Mouse (Mus musculus): ENCODE results near the gene Smpd3. TPM values are rescaled to one million over a fixed set of nuclear protein-coding genes. Genes with fewer than 3 reads are reported as not detected.

Gene Smpd3
- total and polyA plus RNA-seq, 2 experiments from 2014 or later, result 81.5 to 111 TPM

DNA sequence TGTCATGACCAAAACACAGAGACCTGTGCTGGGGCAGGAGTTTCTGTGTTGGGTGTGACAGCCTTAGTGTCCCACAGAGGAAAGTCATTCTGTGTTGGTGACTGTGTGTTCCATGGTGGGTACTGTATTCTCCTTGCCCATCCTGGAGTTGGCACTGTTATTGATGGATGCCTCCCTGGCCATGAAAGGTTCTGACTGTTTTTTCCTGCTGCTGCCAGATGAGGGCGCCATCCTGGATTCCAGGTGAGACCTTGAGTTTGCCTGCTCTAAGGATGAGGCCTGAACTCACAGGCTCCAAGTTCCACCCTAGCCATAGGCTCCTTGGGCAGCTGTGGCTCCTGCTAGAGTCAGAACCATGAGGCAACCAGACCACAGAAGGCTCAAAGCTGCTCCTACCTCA, 79.6 kb downstream of the Smpd3 start:
- Histone ChIP-seq H3K9me3 (ENCODE audit: low read length) (no peaks in the 10 kb centered on the region), H3K4me3 (ENCODE audit: low read depth, low read length) (no peak overlapping the region), H3K27me3 (ENCODE audit: insufficient read depth, low read length) (no peaks in the 10 kb centered on the region), H3K9ac (replicated peaks; ENCODE audit: low read length, poor library complexity, severe bottlenecking) (no peak overlapping the region), H3K27ac (ENCODE audit: low read depth, low read length) (no peak overlapping the region), H3K4me1 (ENCODE audit: insufficient read depth, low read length) (no peaks in the 10 kb centered on the region), H3K36me3 (ENCODE audit: insufficient read depth, low read length) (peaks cover 63% of the 10 kb centered on the region), H3K4me2 (ENCODE audit: low read depth, low read length, poor library complexity, severe bottlenecking) (no peak overlapping the region)
- peak; percentile 60 for TF ChIP-seq CTCF (IDR thresholded peaks at IDR 0.05)
- ATAC-seq (ENCODE audit: low FRiP score) (no peak), DNase-seq (ENCODE audit: low spot score) (no peak)
- 23% methylated on average over 1 of the region's 1 CpGs for WGBS

DNA sequence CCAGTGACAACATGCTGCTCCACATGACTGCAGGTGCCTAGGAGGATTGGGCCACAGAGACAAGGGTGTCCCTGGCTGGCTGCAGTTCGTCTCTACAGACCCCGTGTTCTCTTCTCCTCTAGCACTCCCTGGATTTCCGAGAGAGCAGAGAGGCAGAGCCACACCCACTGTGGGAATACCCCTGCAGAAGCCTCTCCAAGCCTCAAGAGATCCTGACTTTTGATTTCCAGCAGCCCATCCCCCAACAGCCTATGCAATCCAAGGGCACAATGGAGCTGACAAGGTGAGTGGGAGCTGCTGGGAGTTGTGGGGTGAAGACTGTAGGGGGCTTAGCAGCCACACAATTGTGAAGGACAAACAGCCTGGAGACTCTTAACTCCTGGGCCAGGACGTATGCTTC, 87.6 kb downstream of the Smpd3 start:
- Histone ChIP-seq H3K4me1 (ENCODE audit: insufficient read depth, low read length) (no peaks in the 10 kb centered on the region), H3K4me2 (ENCODE audit: low read depth, low read length, poor library complexity, severe bottlenecking) (no peak overlapping the region), H3K27me3 (ENCODE audit: insufficient read depth, low read length) (no peaks in the 10 kb centered on the region), H3K4me3 (ENCODE audit: low read depth, low read length) (no peak overlapping the region), H3K9ac (replicated peaks; ENCODE audit: low read length, poor library complexity, severe bottlenecking) (no peak overlapping the region), H3K9me3 (ENCODE audit: low read length) (no peaks in the 10 kb centered on the region), H3K27ac (ENCODE audit: low read depth, low read length) (peak overlapping the region; percentile 47), H3K36me3 (ENCODE audit: insufficient read depth, low read length) (peaks cover 60% of the 10 kb centered on the region)
- 65% methylated on average over 4 of the region's 4 CpGs for WGBS
- ATAC-seq (ENCODE audit: low FRiP score), result no peak
- TF ChIP-seq CTCF (IDR thresholded peaks at IDR 0.05), result no peak
- no peak for DNase-seq (ENCODE audit: low spot score)

DNA sequence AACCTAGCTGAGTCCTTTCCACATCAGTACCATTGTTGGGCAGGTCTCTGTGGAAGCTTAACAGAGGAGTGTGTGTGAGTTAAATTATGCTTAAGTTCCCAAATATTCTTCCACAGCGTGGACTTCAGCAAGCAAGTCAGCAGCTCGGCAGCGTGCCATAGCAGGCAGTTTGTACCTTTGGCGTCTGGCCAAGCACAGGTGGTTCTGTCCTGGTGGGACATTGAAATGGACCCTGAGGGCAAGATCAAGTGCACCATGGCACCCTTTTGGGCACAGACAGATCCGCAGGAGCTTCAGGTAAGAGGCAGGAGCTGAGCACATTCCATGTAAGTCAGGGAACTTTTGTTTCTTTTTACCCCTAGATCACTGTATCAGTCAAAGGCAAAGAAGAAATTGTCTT, 100.7 kb downstream of the Smpd3 start:
- no peak for TF ChIP-seq CTCF (IDR thresholded peaks at IDR 0.05)
- no peaks in the 10 kb centered on the region for H3K27me3 ChIP-seq (ENCODE audit: insufficient read depth, low read length)
- 93% methylated on average over 5 of the region's 5 CpGs for WGBS
- H3K9ac ChIP-seq (replicated peaks; ENCODE audit: low read length, poor library complexity, severe bottlenecking), result no peak overlapping the region
- no peak overlapping the region for H3K4me2 ChIP-seq (ENCODE audit: low read depth, low read length, poor library complexity, severe bottlenecking)
- no peak overlapping the region for H3K27ac ChIP-seq (ENCODE audit: low read depth, low read length)
- H3K36me3 ChIP-seq (ENCODE audit: insufficient read depth, low read length), result peaks cover 26% of the 10 kb centered on the region
- H3K4me3 ChIP-seq (ENCODE audit: low read depth, low read length), result no peak overlapping the region
- no peaks in the 10 kb centered on the region for H3K4me1 ChIP-seq (ENCODE audit: insufficient read depth, low read length)
- H3K9me3 ChIP-seq (ENCODE audit: low read length), result no peaks in the 10 kb centered on the region
- no peak for ATAC-seq (ENCODE audit: low FRiP score)
- DNase-seq (ENCODE audit: low spot score), result no peak

DNA sequence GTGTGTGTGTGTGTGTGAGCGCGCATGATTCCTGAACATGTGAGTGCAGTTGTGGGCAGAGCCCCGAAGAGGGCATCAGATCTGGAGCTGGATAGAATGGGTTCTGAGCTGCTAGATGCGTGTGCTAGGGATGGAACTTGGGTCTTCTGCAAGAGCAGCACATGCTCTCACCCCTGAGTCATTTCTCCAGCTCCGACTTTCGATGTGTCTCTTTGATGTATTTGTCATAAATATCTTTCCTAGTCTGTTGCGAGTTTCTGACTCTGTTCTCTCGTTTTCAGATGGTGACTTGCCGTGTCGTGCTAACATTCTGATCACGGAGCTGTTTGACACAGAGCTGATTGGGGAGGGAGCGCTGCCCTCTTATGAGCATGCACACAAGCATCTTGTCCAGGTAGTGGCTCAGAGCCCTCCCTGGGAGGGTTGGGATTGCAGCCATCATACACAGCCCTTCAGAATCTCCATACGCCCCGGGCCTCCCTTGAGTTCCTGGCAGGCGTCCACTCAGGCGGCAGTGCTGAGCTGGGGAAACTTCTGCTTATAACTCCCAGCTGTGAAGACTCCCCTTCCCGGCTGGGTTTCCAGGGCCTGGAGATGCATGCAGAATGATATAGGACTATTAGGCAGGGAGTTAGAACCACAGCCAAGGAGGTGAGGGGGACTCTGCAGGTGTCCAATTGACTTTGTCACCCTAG, 103.1 kb downstream of the Smpd3 start:
- Histone ChIP-seq H3K9ac (replicated peaks; ENCODE audit: low read length, poor library complexity, severe bottlenecking) (no peak overlapping the region), H3K27me3 (ENCODE audit: insufficient read depth, low read length) (no peaks in the 10 kb centered on the region), H3K27ac (ENCODE audit: low read depth, low read length) (no peak overlapping the region), H3K9me3 (ENCODE audit: low read length) (no peaks in the 10 kb centered on the region), H3K36me3 (ENCODE audit: insufficient read depth, low read length) (peaks cover 26% of the 10 kb centered on the region), H3K4me1 (ENCODE audit: insufficient read depth, low read length) (no peaks in the 10 kb centered on the region), H3K4me3 (ENCODE audit: low read depth, low read length) (no peak overlapping the region), H3K4me2 (ENCODE audit: low read depth, low read length, poor library complexity, severe bottlenecking) (no peak overlapping the region)
- DNase-seq (ENCODE audit: low spot score) (no peak), ATAC-seq (ENCODE audit: low FRiP score) (no peak)
- WGBS, result 94% methylated on average over 17 of the region's 17 CpGs
- no peak for TF ChIP-seq CTCF (IDR thresholded peaks at IDR 0.05)

DNA sequence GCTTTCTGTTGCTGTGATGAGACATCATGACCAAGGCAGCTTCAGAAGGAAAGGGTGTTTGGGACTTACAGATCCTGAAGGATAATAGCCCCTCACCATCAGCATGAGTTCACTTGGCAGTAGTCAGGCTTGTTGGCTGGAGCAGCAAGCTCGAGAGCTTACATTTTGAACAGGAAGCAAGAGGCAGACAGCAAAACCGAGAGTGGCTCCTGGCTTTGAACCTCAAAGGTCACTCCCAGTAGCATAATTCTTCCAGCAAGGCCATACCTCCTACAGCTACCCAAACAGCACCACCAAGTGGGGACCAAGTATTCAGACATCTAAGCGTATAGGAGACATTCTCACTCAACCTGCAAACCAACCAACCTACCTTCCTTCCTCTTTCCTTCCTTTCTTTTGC, 105.0 kb downstream of the Smpd3 start:
- Histone ChIP-seq H3K27ac (ENCODE audit: low read depth, low read length) (no peak overlapping the region), H3K4me1 (ENCODE audit: insufficient read depth, low read length) (no peaks in the 10 kb centered on the region), H3K27me3 (ENCODE audit: insufficient read depth, low read length) (no peaks in the 10 kb centered on the region), H3K4me2 (ENCODE audit: low read depth, low read length, poor library complexity, severe bottlenecking) (no peak overlapping the region), H3K36me3 (ENCODE audit: insufficient read depth, low read length) (peaks cover 34% of the 10 kb centered on the region), H3K9me3 (ENCODE audit: low read length) (no peaks in the 10 kb centered on the region), H3K9ac (replicated peaks; ENCODE audit: low read length, poor library complexity, severe bottlenecking) (no peak overlapping the region), H3K4me3 (ENCODE audit: low read depth, low read length) (no peak overlapping the region)
- DNase-seq (ENCODE audit: low spot score), result no peak
- no peak for TF ChIP-seq CTCF (IDR thresholded peaks at IDR 0.05)
- ATAC-seq (ENCODE audit: low FRiP score), result no peak
- 77% methylated on average over 3 of the region's 3 CpGs for WGBS

DNA sequence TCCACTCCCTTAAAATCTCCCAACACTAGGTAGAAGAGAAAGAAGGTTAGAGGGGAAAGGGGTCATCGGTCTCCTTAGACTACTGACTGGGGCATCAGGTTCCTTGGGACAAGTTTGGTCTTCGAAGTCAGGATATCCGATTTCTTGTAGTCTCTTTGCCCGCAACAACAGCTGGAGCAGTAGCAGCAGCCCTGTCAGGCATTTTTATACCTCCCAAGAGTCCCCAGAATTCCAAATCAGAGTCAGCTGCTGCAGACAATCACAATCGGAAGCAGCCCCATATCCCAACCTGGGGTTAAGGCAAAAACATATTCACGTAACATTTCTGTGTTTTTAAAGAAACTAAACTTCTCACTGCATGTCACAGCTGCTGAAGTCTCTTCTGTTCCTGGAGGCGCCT, 106.3 kb downstream of the Smpd3 start:
- Histone ChIP-seq H3K9me3 (ENCODE audit: low read length) (no peaks in the 10 kb centered on the region), H3K4me2 (ENCODE audit: low read depth, low read length, poor library complexity, severe bottlenecking) (no peak overlapping the region), H3K36me3 (ENCODE audit: insufficient read depth, low read length) (peaks cover 30% of the 10 kb centered on the region), H3K27me3 (ENCODE audit: insufficient read depth, low read length) (no peaks in the 10 kb centered on the region), H3K27ac (ENCODE audit: low read depth, low read length) (no peak overlapping the region), H3K4me3 (ENCODE audit: low read depth, low read length) (no peak overlapping the region), H3K4me1 (ENCODE audit: insufficient read depth, low read length) (no peaks in the 10 kb centered on the region), H3K9ac (replicated peaks; ENCODE audit: low read length, poor library complexity, severe bottlenecking) (no peak overlapping the region)
- no peak for DNase-seq (ENCODE audit: low spot score)
- TF ChIP-seq CTCF (IDR thresholded peaks at IDR 0.05), result no peak
- WGBS, result 94% methylated on average over 7 of the region's 7 CpGs
- no peak for ATAC-seq (ENCODE audit: low FRiP score)
